Mouse (Mus musculus) testis, adult 2 months (tissue): ENCODE measurements around the gene L2hgdh.

Experiments used
- CTCF ChIP-seq: fragments of 200-500 bp; IDR thresholded peaks from 2 replicates; pipeline ENCODE4 v1.5.1; 2012; ENCODE audit warnings: low read depth, mild to moderate bottlenecking, inconsistent platforms, low read length, moderate library complexity; ENCODE audit not compliant: control insufficient read depth, insufficient read depth, insufficient replicate concordance
- POLR2A ChIP-seq: fragments of 200-500 bp; IDR thresholded peaks from 2 replicates; pipeline ENCODE4 v1.6.1; 2012; ENCODE audit warnings: low read depth, mild to moderate bottlenecking, inconsistent platforms, low read length, moderate library complexity; ENCODE audit not compliant: control insufficient read depth

- TF ChIP-seq POLR2A (no peak), CTCF (no peak)
Measured at GRCm38 (mm10) chr12:69733923-69734322, 9.2 kb upstream of the L2hgdh start.
